Mouse (Mus musculus): ENCODE data around the gene Shld2.

Gene Shld2

DNA sequence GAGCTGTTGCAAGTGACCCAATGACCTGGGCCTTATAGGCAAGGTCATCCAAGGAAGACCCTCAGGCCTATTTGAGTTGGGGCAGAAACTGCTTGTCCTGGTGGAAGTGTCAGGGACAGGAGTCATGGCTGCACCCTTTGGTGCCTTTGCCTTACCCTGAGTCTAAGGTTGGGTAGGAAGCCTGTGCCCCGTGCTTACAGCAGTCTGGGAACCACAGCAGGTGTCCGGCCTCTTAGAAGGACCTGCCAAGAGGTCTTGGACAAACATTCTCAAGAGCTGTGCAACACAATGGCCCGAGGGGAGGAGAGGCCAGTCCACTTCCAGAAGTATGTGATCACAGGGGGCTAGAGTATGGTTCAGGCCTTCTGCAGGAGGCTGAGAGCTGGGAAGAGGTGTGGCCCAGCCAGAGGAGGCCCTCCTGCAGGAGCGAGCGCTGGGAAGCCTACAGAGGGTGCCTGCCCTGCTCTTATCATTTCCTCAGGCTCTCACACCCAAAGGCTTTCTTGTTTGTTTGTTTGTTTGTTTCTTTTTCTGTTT is 86.9 kb downstream of the Shld2 start:
- no peak for DNase-seq (ENCODE audit: low spot score in 2 of 2)

DNA sequence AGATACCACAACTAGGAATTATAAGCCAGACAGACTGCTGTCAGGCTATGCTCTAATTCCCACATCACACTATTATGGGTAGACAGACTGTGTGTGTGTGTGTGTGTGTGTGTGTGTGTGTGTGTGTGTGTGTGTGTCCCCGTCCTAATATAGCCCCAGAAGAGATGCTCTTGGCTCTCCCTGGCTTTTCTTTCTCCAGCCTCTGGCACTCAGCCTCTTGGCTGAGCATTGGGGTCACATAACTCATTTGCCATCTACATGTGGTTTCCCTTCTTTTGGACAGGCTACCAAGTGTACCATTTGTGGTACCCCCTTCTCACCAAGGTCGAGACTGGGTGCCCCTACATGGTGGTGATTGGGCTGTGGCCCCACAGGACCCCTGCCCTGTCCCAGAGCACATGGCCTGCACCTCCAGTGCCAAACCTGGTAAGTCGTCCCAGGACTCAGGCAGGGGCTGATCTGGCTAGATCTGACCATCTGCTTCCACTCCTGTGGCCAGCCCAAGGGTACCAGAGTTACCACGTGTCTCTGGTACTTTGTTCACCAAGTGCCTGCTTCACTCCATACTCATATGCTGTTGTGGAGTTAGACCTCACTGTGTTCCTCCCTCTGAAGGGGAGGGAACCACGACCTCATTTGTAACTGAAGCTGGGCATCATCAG is 88.7 kb downstream of the Shld2 start:
- no peak for DNase-seq (ENCODE audit: low spot score in 2 of 2)

DNA sequence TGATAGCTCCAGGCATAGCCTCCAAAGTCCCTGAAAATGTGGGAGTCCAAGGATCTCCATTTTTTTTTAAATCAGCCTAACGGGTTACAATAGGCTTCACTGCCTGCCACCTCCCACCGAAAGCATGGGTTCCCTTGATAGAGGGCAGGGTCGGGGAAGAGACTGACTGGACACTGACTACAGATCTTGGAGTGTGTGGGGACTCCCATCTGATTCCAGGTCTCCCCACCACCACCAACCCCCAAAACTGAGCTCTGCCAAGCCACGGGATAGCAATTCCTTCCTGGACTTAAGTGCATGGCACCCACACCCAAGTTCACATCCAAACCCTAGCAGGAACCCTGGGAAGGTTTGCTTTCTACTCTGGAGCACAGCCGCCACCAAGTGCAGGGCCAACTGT is 89.9 kb downstream of the Shld2 start:
- DNase-seq (ENCODE audit: low spot score in 2 of 2): no peak

DNA sequence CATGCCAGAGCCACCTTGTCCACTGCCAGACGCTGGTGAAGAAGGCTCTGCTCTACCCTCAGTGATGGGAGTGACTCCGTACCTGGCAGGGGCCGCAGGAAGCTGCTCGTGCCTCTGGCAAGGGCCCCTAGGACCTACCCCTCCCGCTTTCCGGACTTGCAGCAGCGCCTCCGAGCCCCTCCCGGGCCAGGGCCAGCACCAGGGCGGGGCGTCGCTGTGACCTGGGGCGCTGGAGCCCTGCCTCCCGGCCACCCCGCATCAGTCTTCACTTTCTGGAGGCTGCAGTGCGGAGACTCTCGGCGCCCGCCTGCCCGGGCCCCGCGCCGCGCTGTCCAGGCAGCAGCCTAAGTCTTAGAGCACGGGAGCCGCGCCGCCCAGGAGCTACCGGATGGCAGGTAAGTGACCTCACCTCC is 90.5 kb downstream of the Shld2 start:
- no peak for DNase-seq (ENCODE audit: low spot score in 2 of 2)

DNA sequence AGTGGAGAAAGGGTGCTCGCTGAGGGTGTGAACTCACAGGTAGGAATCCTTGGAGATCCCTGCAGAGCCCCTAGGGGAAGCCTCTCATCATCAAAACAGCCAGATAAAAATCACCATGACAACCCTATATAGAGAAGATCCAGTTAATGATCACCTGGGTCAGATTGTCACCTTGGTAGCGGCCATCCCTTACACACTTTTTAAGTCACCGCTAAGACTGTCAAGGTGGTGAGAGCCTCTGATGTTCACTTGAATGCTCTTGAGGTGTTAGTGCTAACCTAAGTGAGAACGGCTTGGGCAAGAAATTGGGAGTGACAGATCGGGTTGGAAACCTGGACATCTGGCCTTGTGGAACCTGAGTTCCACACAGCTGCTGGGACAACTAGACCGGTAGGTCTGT is 91.0 kb downstream of the Shld2 start, which contains the start of gene Syt15:
Gene Syt15, plus strand, starts transcription at position 301 of the 400 bp plus-strand sequence.
- DNase-seq (ENCODE audit: low spot score in 2 of 2): no peak

DNA sequence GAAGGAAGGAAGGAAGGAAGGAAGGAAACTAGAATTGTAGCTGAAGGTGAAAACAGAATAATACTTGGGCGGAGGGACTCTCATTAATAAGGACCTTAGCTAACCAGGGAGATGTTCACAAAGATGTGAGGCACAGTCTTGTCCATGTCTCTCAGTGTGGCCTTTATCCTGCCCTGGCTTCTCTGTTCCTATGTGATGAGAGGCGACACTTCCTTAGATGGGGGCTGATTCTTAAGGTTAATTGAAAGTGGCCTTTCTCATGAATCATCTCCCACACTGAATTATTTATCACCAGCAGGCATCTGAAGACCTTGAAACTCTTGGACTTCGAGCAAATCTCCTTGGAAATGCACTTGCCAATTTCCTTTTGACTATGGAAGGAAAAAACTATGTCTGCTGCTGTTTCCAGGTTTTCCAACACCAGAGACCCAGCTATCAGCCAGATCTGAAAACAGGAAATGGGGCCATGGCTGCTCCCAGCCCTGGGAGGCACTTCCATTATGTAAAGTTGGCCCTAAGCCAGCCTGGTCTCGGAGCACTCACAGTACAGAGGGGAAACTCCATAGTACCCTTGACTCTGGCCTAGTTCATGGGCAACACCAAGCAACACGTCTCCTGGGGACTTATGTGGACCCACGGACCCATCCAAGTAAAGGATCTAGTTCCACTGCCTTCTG is 94.7 kb downstream of the Shld2 start:
- DNase-seq (ENCODE audit: low spot score in 2 of 2): no peak

DNA sequence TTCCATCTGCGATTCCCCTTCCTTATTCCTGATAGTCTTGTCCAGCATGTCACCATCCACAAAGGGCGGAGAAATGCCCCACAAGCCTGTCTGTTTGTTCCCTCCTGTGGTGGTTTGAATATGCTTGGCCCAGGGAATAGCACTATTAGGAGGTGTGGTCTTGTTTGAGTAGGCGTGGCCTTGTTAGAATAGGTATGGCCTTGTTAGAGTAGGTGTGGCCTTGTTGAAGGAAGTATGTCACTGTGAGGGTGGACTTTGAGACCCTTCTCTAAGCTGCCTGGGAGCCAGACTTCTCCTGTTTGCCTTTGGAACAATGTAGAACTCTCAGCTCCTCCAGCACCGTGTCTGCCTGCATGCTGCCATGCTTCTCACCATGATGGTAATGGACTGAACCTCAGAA is 100.4 kb downstream of the Shld2 start:
- no peak for DNase-seq (ENCODE audit: low spot score in 2 of 2)

DNA sequence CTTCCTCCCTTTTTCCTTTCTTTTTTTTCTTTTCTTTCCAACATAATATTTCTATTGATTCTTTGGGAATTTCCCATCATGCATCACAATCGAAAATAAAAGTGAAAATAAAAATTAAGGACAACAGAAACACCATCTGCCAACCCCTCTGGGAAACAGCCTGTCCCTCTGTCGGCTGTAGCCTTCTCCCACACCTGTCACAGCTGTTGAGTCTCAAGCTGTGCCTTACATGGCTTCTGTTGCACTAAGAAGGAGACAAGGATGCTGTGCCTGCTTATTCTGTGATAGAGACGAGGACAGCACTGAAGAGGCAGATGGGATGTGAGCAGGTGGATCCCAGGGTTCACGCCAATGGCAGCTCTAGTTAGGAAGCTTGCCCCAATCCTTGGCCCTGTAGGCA is 101.2 kb downstream of the Shld2 start:
- no peak for DNase-seq (ENCODE audit: low spot score in 2 of 2)

DNA sequence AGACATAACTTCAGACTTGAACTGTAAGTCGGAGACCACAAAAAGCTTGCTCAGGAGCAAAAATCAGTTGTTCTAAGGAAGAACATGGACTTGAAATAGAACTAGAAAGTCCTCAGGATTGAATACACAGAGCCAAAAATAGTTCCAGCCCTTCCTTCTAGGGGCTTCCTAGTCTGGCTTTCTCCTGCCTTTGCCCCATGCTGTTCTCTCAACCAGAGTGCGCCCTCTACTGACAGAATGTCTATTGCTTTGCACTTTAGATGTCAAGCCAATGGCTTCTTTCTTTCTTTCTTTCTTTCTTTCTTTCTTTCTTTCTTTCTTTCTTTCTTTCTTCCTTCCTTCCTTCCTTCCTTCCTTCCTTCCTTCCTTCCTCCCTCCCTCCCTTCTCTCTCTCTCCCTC is 101.6 kb downstream of the Shld2 start:
- DNase-seq (ENCODE audit: low spot score in 2 of 2): peak in 1 of 2 experiments; percentile 19

DNA sequence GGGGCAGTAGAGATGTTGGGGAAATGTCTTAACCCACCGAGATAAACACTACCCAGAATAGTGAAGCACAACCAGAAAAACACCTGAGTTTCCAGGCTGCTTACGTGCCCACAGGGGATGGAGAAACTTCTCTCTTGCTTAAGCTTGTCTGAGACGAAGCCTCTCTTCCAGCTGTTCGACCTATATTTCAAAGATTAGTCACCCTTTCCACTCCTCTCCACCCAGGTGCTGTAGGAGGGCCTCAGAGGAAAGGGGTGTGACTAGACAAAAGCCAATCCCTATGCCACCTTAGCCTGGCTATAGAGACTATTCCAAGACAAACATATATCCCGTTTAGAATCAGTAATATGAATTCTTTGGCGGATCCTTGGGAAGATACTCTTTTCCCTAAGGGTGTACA is 102.3 kb downstream of the Shld2 start:
- no peak for DNase-seq (ENCODE audit: low spot score in 2 of 2)

DNA sequence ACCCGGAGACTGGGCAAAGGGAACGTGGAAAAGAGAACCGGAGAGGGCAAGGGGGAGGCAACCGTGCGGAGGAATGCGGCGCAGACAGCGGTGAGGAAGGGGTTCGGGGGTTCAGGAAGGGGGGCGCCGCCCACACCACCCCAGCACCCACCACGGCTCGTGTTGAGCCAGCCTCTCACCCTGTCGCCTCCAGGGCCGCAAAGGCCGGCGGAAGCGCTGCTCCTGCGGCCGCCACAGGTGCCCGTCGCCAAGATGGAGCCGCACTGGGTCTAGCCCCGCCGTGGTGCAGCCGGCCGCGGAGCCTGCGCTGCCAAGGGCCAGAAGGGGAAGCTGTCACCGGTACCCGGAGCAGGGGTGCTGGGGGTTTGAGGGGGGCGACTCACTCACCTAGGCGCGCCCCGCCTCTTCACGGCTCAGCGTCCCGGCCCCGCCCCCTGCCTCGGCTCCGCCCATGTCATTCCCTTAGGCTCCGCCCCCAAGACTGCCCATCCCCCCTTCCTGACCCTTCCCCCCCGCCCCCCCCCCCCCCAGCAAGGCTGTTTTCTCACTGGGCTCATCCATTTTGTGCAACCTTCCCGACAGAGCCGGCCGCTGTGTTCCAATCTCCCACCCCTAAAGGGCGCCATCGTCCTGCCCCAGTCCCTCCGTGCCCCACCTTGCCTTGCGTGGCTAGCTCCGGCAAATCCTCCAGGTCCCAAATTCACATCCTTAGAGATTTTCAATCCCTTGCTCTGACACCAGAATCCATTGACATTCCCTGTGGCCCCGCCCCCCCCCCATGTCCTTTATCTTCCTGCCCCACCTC is 108.9 kb downstream of the Shld2 start, which contains the start of gene Gprin2:
Gene Gprin2, minus strand, starts transcription at position 423 of the 805 bp plus-strand sequence.
- no peak for DNase-seq (ENCODE audit: low spot score in 2 of 2)

DNA sequence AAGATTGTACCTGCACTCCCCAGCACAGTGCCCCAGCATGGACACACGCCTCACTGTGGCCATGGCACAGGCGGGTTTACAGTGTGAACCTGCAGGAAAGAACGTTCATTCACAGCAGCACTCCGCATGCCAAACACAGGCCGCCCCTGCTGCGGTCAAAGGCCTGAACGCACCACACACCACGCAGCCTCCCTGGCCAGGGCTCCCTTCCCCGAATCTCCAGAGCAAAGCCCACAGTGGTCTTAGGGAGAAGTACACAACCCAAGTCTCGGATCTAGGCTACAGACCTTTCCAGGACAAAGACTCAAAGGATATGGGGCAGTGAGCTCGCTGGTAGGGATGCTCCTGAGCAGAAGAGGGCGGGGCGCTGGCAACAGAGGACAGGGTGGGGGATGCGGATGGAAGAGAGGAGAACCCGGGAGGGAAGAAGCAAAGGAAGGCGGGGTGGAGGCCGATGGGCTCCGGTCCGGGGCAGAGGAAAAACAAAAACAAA is 109.5 kb downstream of the Shld2 start:
- DNase-seq (ENCODE audit: low spot score in 2 of 2): peak in 1 of 2 experiments; percentile 15

DNA sequence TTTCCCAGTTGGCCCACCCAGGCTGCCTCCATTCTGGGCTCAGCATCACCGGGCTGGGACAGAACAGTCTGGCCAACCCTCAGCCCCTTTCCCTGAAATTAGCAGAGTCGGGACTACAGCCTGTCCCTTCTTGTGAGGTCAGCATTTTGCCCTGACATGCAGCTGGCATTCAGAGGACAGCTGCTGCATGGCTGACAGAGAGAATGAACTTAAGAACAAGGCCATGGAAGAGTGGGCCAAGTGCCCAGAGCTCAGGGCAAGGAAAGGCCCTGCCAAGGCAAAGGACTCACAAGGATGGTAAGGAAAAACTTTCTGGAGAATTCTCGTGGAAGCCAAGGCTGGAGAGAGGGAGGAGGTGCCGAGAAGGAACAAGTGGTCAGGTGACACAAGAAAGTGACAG is 113.6 kb downstream of the Shld2 start:
- DNase-seq (ENCODE audit: low spot score in 2 of 2): no peak

DNA sequence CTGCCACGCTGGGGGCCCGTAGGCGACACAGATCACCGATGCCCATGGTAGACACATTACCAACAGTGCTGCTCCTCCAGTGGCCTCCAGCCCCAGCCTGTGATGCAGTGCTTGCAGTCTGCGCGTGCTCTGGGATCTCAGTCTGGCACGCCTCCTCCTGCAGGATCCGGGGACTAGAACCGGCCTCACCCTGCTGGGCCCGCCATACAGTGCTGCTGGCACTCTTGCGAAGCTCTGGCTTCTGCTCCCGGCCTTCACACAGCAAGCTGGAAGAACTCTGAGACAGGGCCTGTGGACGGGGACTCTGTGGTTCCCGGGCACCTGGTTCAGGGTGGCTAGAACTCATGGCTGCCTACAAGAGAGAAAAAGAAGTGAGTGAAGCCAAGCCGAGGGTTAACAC is 114.8 kb downstream of the Shld2 start:
- DNase-seq (ENCODE audit: low spot score in 2 of 2): no peak

DNA sequence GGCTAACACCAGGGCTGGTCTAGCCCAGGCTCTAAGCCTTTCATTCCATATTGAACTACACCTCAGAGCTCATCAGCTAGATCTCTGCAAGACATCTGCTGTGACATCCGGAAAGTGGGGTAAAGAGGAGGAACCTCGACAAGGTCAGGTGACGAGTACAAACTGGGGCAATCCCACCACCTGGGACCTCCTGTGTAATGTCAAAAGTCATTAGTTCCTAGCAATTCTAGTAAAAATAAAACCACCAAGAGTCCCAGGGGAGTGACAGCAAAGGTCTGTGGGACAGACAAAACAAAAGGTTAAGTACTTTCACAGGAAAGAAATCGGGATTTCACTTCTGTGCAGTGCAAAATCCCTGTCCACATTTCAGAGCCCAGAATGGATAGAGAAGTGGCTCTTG is 116.4 kb downstream of the Shld2 start:
- DNase-seq (ENCODE audit: low spot score in 2 of 2): no peak

DNA sequence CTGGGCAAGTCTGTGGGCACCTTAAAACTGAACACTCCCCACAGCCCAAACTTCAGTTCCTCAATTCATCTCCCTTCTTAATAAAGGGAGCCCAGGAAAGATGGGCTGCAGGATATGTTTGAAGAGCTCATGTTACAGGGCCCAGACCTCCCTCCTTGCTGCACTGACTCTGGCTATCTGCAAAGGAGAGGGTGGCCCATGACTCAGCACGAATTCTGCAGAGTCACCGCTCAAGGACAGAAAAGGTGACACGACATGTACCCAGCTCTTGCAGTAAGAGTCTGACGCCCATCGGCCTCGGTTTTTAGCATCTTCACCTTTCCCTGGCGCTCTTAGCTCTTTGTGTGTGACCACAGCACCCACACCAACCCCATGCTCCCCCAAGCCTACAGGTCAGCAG is 119.9 kb downstream of the Shld2 start:
- no peak for DNase-seq (ENCODE audit: low spot score in 2 of 2)

DNA sequence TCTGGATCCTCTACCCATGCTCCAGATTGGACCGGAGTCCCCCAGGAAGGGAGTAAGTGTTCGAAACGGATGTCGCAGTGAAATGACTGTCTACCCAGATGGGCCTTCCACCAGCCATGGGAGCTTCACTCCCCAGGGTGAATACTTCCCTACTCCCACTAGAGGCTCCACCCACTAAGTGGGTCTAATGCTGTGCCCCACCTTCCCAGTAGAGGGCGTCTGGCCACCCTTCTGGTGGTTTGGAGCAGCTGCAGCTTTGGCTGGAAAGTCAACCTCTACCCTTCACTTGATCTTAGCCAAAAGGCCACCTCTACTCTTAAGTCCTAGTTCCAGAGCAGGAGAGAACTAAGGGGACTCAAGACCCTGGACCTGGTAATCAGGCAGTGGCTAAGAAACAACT is 121.7 kb downstream of the Shld2 start:
- DNase-seq (ENCODE audit: low spot score in 2 of 2): peak in 1 of 2 experiments; percentile 11
